ENCODE assay signal across 19 mouse cellular contexts in the genomic region with DNA sequence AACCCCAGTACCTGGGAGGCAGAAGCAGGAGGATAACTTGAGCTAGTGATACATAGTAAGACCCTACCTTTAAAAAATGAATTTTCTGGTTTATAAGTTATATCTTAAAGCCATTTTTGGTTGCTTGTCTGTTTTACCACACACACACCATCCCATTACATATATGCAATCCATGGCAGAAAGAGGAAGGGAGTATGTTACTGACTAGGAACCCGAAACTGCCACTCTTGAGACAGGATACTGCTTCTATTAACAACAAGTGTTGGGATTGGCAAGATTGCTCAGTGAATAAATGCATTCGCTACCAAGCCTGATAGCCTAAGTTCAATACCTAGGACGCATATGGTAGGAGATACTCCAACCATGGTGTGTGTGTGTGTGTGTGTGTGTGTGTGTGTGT.
"Had no signal": no experiment of that assay in that cellular context is flagged by ENCODE, and none has a peak within 500 bp of the region (broad histone marks: within the 10 kb centered on the region; RNA-seq: fewer than 3 reads in every experiment).

No protein-coding gene starts in this region.

- H3K36me3 ChIP-seq: midbrain, embryonic 12.5 days; neural tube, embryonic 13.5 days; neural tube, embryonic 15.5 days had no signal

- H3K27ac ChIP-seq: midbrain, embryonic 10.5 days; midbrain, embryonic 12.5 days; neural tube, embryonic 13.5 days; neural tube, embryonic 15.5 days had no signal

- H3K9ac ChIP-seq: lung, embryonic 14.5 days; midbrain, embryonic 12.5 days; neural tube, embryonic 13.5 days; neural tube, embryonic 15.5 days had no signal

- H3K4me3 ChIP-seq: midbrain, embryonic 10.5 days; midbrain, embryonic 12.5 days; myocyte; neural tube, embryonic 13.5 days; neural tube, embryonic 15.5 days had no signal

- ATAC-seq: midbrain, embryonic 16.5 days had no signal

- H3K4me1 ChIP-seq: midbrain, embryonic 10.5 days; midbrain, embryonic 12.5 days; neural tube, embryonic 15.5 days had no signal

- DNase-seq: lung, adult 18-20 months; lung, embryonic 14.5 days; lung, postnatal 10 days; lung, postnatal 4 days; midbrain, embryonic 14.5 days; retina, postnatal 1 day; right cerebral cortex, adult 18-20 months; right cerebral cortex, postnatal 25 days; right cerebral cortex, postnatal 4 days; spleen, adult 18-20 months; thymus, adult 2 months; thymus, postnatal 25 days; thymus, postnatal 4 days had no signal

- H3K9me3 ChIP-seq: midbrain, embryonic 10.5 days; midbrain, embryonic 12.5 days; neural tube, embryonic 13.5 days; neural tube, embryonic 15.5 days had no signal
